Mouse (Mus musculus): ENCODE data around the gene Cnksr2.

DNA sequence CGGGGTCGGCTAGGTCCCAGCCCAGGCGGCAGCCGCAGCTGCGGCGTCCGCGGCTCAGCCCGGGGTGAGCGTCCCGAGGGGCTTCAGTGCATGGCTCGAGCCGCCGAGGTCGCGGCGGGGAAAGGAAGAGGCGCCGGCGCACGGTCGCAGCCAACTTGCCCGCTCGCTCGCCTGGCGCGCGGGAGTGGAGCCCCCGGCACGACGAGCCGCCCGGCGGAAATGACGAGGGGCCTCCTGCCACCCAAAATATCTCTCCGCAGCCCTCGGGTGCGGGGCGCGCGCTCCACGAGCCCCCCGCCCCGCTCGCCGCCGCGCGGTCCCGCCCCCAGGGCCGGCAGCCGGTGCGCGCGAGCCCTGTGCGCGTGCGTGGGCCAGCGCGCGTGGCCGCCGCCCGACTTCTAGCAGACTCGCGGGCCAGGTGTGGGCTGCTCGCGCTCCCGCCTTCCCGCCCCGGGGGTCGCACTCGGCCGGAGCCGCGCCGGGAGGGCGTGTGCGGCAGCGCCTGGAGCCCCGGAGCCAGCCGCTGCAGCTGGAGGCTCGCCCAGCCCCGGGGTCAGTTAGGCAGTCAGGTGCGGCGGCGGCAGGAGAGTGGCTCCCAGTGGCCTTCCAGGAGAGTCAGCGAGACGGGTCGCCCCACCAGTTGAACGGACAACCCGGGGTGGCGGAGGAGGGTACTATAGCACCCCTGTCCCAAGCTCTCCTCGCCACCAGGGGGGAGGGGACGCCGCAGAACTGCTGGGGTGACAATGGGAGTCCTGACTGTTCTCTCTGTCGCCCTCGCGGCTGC, at the start of gene Cnksr2:
- TF ChIP-seq CTCF (IDR thresholded peaks at IDR 0.05; ENCODE audit: low read depth) (no peak), EP300 (IDR thresholded peaks at IDR 0.05; ENCODE audit: low read depth) (no peak)
